Mouse (Mus musculus) G1E (cell line): ENCODE data around the gene Omt2a.

Source experiments
- CTCF ChIP-seq: IDR thresholded peaks from 2 replicates; pipeline ENCODE4 v1.5.1; 2012; ENCODE audit warnings: low read depth, low read length, inconsistent platforms, mixed read lengths
- POLR2AphosphoS5 ChIP-seq: IDR thresholded peaks from 2 replicates; pipeline ENCODE4 v1.6.1; 2012; ENCODE audit warnings: low read depth, low read length, inconsistent platforms; ENCODE audit not compliant: insufficient replicate concordance

GRCm38 (mm10) chr9:78359750-78360483, 45.3 kb upstream of the Omt2a start:
- TF ChIP-seq POLR2AphosphoS5 (no peak), CTCF (no peak)
